Mouse (Mus musculus) E14TG2a.4 (cell line): ENCODE measurements around the gene Grhl3.
A peak's percentile ranks its signal among the peaks of the same experiment; 100 is the strongest.

Experiments used
- H3K27me3 ChIP-seq: 2 replicates; pipeline ENCODE4 v1.6.1; 2014; ENCODE audit warnings: low read length, control low read depth; ENCODE audit not compliant: insufficient read depth
- H3K36me3 ChIP-seq: 2 replicates; pipeline ENCODE4 v1.6.1; 2014; ENCODE audit warnings: low read length, control low read depth; ENCODE audit not compliant: insufficient read depth
- H3K4me1 ChIP-seq: replicated peaks from 2 replicates; pipeline ENCODE4 v1.6.1; 2014; ENCODE audit warnings: low read depth, low read length, control low read depth
- H3K4me3 ChIP-seq: replicated peaks from 2 replicates; pipeline ENCODE4 v1.5.1; 2014; ENCODE audit warnings: mild to moderate bottlenecking, low read length
- H3K9me3 ChIP-seq: 2 replicates; pipeline ENCODE4 v1.6.1; 2014; ENCODE audit warnings: low read length, control low read depth
- CTCF ChIP-seq: conservative IDR thresholded peaks from 2 replicates; pipeline ENCODE4 v1.5.1; 2014; ENCODE audit warnings: low read length
- NANOG ChIP-seq: IDR thresholded peaks from 2 replicates; pipeline ENCODE4 v1.6.1; 2014; ENCODE audit warnings: borderline replicate concordance, low read length, mixed read lengths
- POU5F1 ChIP-seq: IDR thresholded peaks from 2 replicates; pipeline ENCODE4 v1.6.1; 2014; ENCODE audit warnings: low read length, borderline replicate concordance

The Grhl3 gene

DNA sequence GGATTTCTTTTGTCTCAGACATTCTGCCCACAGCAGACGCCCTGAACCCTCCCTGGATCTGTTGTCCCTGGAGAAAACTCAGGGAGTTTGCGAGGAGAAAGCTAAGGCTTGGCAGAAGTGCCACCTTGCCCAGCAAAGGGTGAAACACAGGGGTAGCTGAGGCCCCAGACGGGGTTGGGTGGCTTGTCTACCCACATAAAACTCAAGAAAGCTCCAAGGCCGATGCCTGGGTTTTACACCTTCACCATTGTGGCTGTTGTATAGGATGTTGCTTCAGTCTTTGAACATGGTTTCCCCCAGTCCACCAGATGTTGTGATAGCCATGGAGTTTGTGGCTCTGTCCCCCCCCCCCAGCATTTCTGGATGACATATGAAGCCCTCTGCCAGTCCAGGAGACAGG, 11.4 kb upstream of the Grhl3 start:
- Histone ChIP-seq H3K9me3 (no peaks in the 10 kb centered on the region), H3K27me3 (no peaks in the 10 kb centered on the region), H3K4me1 (peaks cover 81% of the 10 kb centered on the region), H3K4me3 (0 out of 2 replicates have a peak overlapping the region, but pooled peaks have one; percentile 10), H3K36me3 (no peaks in the 10 kb centered on the region)
- no peak for TF ChIP-seq CTCF
- TF ChIP-seq POU5F1 = no peak
- TF ChIP-seq NANOG = no peak

DNA sequence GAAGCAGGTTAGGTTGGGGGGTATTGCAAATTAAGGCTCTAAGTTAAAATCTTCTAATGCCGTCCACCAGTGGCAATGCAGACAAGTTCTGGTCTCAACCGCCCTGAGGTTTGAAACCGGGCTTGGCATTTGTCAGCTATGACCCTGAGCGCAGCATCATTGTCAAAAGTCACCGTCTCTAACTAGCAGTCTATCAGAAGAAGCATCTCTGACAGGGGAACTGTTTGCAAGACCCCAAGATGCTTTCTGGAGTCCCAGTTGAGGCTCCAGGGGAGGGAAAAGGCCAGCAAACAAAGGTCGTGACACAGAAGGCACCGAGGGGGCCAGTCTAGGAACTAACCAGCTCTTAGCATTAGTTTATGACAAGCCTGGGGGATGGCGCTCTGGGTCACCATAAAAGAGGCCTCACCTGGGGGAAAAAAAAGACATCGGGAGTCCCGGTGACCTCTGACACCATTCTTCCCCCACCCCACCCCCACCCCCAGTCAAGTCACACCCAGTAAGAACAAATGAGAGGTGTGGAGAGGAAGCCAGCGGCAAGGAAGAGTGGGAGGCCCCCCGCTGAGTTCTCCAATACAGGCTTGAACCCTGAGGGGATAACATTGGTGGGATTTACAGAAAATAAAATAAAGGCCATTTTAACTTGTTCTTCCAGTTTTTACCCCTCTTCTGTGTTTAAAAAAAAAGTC, 7.9 kb upstream of the Grhl3 start:
- Histone ChIP-seq H3K27me3 (no peaks in the 10 kb centered on the region), H3K36me3 (no peaks in the 10 kb centered on the region), H3K9me3 (no peaks in the 10 kb centered on the region), H3K4me3 (peak overlapping the region; percentile 64), H3K4me1 (peaks cover 93% of the 10 kb centered on the region)
- TF ChIP-seq CTCF = no peak
- no peak for TF ChIP-seq POU5F1
- no peak for TF ChIP-seq NANOG

DNA sequence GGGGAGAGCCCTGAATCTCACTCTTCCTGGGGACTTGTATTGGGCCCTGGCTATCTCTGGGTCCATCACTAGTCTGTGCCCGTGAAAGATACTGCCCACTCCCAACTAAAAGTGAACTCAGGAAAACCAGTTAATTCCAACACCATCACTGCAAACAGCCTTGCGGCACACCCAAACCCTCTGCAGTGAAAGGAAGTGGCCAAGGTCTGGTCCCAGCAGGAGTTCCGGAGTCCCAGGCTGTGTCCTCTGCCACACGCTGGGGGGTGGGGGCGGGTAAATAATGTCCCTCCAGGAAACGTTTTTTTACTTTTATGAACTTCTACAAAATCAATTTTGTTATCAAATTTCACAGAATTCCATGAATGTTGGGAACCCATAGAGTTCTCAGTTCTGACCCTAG, 6.3 kb upstream of the Grhl3 start:
- TF ChIP-seq POU5F1 (no peak), CTCF (no peak), NANOG (no peak)
- H3K4me1 ChIP-seq = peaks cover 97% of the 10 kb centered on the region
- peak overlapping the region; percentile 75 for H3K4me3 ChIP-seq

DNA sequence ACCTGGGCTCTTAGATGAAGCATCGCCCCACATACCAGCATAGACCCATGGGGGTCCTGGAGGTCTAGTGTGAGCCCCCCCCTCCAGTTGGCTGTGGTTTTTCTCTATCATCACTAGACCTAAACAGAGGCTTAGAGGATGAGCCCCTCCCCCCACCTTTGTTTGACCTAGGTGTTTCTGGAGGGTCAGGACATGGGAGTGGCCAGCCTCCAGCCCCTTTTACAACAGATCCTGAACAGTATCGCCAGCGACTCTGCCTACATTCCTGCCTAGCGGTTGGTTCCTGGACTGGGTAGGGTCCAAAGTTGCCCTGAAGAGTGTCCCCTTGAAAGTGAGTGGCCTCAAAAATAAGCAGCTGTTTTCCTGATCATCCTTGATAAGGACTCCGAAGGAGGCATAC, 5.1 kb upstream of the Grhl3 start:
- TF ChIP-seq POU5F1 (no peak), NANOG (no peak), CTCF (no peak)
- Histone ChIP-seq H3K36me3 (no peaks in the 10 kb centered on the region), H3K4me1 (peaks cover 97% of the 10 kb centered on the region), H3K27me3 (no peaks in the 10 kb centered on the region), H3K4me3 (peak overlapping the region; percentile 75), H3K9me3 (no peaks in the 10 kb centered on the region)

More for the DNA sequence above, 6.3 kb upstream of the Grhl3 start:
- Histone ChIP-seq H3K27me3 (no peaks in the 10 kb centered on the region), H3K9me3 (no peaks in the 10 kb centered on the region), H3K36me3 (no peaks in the 10 kb centered on the region)

DNA sequence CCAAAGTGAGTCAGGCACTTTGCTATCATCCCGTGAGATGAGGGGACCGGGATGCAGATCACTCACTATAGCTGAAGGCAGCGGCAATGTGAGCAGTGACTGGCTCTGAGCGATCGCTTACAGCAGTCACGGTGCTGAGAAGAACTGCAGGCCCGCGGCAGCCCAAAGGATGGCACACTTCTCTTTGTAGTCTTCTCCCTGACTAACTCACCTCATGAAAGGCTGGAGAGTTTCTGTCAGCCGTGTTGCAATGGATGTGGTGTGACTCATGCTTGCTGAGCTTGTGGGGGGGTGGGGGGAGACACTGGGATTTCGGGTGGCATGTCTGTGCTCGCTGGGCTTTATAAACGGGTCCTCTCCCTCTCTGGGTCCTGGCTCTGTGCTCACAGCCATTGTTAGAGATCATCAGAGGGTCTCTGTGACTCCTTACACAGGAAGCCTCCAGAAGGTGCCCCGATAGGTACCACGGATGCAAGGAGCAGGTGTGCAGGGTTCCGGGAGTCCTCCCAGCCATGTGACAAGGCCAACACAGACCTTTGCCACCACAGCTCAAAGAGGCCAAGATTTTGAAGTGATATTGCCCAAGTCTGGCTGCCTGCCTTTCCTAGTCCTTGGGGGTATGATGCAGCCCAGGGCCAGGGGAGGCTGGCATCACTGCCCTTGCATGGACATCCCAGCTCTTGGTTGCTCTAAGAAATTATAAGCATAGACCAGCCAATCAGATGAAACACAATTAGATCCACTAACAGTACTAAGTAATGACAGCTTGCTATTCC, 2.1 kb upstream of the Grhl3 start:
- H3K4me1 ChIP-seq = peaks cover 98% of the 10 kb centered on the region
- no peaks in the 10 kb centered on the region for H3K36me3 ChIP-seq
- no peak overlapping the region for H3K4me3 ChIP-seq
- no peak for TF ChIP-seq POU5F1
- TF ChIP-seq NANOG = no peak
- no peak for TF ChIP-seq CTCF
- no peaks in the 10 kb centered on the region for H3K9me3 ChIP-seq
- peaks cover 19% of the 10 kb centered on the region for H3K27me3 ChIP-seq

DNA sequence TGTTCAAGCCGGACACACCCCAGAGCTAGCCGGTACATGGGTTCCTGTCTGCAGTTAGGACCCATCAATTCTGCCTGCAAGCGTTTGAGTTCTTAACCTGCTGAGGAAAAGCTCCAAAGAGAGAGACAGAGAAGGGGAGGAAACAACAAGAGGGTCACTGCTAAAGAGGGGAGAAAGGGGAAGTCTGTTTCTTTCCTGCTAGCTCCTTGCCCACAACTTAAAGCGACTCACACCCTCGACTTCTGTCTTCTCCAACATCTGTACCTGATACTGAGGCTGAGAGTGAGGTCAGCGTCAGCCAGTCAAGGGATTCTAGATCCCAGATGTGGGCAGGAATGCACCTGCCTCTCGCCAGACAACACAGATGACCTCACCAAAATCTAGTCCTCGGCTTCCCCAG, 1.2 kb downstream of the Grhl3 start:
- H3K36me3 ChIP-seq = peaks cover 6% of the 10 kb centered on the region
- H3K9me3 ChIP-seq = no peaks in the 10 kb centered on the region
- TF ChIP-seq POU5F1 = no peak
- TF ChIP-seq NANOG = no peak
- no peak for TF ChIP-seq CTCF
- H3K4me1 ChIP-seq = peaks cover 96% of the 10 kb centered on the region
- H3K4me3 ChIP-seq = peak overlapping the region; percentile 81
- H3K27me3 ChIP-seq = peaks cover 20% of the 10 kb centered on the region

DNA sequence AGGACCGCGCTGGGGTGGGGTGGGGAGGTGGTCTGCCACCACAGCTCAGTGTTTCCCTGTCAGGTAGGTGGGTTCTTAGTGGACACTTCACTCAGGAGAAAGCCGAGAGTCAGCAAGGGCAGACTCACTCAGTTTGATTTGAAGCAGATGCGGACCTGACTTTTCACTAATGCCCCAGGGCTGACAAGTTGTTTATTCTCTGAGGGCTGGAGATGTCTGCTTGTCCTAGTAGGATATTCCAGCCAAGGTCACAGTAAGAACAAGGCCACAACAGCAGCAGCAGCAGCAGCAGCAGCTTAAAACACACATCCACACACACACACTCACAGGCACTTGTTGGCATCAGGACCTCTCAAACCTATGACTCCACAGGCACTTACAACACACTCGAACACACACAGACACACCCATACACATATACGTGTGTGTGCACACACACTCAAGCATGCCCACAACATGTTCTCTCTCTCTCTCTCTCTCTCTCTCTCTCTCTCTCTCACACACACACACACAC, 2.3 kb downstream of the Grhl3 start:
- Histone ChIP-seq H3K4me1 (peaks cover 96% of the 10 kb centered on the region), H3K4me3 (peak overlapping the region; percentile 75), H3K27me3 (peaks cover 20% of the 10 kb centered on the region), H3K36me3 (peaks cover 6% of the 10 kb centered on the region), H3K9me3 (no peaks in the 10 kb centered on the region)
- no peak for TF ChIP-seq NANOG
- TF ChIP-seq POU5F1 = no peak
- no peak for TF ChIP-seq CTCF

DNA sequence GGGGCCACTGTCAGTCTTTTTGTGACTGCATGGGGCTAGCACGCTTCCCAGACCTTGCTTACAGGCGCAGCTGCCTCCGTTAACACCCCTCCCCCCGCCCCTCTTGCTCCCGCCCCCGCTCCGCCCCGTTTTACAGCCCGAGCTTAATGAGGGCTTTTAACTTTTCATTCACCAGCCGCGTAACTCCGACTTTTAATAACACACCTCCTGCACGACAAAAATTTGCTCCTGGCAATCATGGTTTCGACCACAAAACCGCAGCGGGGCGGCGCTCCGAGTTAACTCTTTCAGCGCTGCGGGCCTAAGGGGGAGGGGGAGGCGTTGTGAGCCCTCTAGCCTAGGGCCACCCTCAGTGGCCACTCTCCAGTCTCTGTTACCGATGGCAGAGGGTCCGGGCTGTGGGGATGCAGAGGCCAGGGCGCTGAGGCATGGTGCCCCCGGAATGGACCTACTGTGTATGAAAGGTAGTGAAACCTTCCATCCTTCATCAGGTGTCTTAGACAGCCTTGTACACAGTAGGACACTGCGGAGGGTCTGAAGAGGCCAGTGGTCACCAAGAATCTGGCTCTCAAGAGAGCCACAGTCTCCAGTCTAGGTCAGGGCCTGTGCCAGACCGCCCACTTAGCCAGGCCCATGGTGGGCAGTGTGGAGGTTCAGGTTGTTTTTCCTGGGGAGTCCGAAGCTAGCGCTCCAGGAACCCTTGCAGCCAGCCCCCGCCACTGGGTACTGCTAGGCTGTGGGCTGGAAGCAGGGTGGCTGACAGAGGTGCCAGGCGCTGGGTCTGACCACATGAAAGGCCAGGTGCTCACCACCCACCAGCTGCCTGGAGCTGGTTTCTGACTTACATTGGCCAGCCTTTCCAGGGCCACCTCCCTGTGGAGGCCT, 3.0 kb downstream of the Grhl3 start:
- no peak for TF ChIP-seq POU5F1
- TF ChIP-seq NANOG = no peak
- TF ChIP-seq CTCF = no peak
- peaks cover 6% of the 10 kb centered on the region for H3K36me3 ChIP-seq
- peaks cover 20% of the 10 kb centered on the region for H3K27me3 ChIP-seq
- no peaks in the 10 kb centered on the region for H3K9me3 ChIP-seq
- peak overlapping the region; percentile 75 for H3K4me3 ChIP-seq
- peaks cover 96% of the 10 kb centered on the region for H3K4me1 ChIP-seq
